Mouse (Mus musculus) E14TG2a.4 (cell line): ENCODE measurements around the gene En1.

Experiments
- H3K27me3 ChIP-seq: 2 replicates; pipeline ENCODE4 v1.6.1; 2014; ENCODE audit warnings: low read length, control low read depth; ENCODE audit not compliant: insufficient read depth
- H3K36me3 ChIP-seq: 2 replicates; pipeline ENCODE4 v1.6.1; 2014; ENCODE audit warnings: low read length, control low read depth; ENCODE audit not compliant: insufficient read depth
- H3K4me1 ChIP-seq: replicated peaks from 2 replicates; pipeline ENCODE4 v1.6.1; 2014; ENCODE audit warnings: low read depth, low read length, control low read depth
- H3K4me3 ChIP-seq: replicated peaks from 2 replicates; pipeline ENCODE4 v1.5.1; 2014; ENCODE audit warnings: mild to moderate bottlenecking, low read length
- H3K9me3 ChIP-seq: 2 replicates; pipeline ENCODE4 v1.6.1; 2014; ENCODE audit warnings: low read length, control low read depth
- CTCF ChIP-seq: conservative IDR thresholded peaks from 2 replicates; pipeline ENCODE4 v1.5.1; 2014; ENCODE audit warnings: low read length
- NANOG ChIP-seq: IDR thresholded peaks from 2 replicates; pipeline ENCODE4 v1.6.1; 2014; ENCODE audit warnings: borderline replicate concordance, low read length, mixed read lengths
- POU5F1 ChIP-seq: IDR thresholded peaks from 2 replicates; pipeline ENCODE4 v1.6.1; 2014; ENCODE audit warnings: low read length, borderline replicate concordance

Gene En1

DNA sequence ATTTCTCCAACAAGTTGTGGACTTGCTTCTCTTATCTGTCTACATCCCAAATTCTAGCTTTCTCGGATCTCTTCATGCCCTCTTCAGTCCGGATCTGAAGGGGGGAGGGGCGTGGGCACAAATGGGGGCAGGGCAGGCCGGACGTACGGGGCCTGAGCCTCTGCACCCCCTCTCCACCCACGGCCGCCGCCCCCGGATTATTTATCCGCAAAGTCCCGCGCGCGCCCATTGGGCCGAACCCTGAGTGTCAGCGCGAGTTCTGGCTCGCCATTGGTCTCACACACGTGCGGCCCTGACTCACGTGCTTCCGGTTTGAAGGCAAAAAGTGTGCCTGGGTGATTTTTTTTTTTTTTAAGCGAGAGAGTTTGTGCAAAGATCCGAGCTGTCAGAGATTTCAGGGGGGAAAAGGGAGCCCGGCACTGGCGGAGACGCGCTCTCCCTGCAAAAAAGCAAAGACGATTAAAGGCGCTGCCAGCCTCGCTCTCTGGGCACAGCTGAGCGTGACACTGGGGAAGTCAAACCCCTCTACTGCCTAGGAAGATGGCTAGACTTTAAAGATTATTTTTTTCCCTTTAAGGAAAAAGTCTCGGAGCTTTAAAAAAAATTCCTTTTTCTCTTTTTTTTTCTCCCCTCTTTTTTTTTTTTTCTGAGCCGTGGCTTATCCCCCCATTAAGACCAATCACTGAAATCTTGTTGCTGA lies at the start of gene En1:
Gene En1 (plus strand): TSS at position 388 of the 700 bp plus-strand sequence.
- Histone ChIP-seq H3K4me1 (peaks cover 64% of the 10 kb centered on the region), H3K36me3 (no peaks in the 10 kb centered on the region), H3K4me3 (peak within 1 kb of the TSS; percentile 61), H3K9me3 (peaks cover 11% of the 10 kb centered on the region), H3K27me3 (peaks cover 95% of the 10 kb centered on the region)
- TF ChIP-seq CTCF (no peak), POU5F1 (no peak), NANOG (no peak)

DNA sequence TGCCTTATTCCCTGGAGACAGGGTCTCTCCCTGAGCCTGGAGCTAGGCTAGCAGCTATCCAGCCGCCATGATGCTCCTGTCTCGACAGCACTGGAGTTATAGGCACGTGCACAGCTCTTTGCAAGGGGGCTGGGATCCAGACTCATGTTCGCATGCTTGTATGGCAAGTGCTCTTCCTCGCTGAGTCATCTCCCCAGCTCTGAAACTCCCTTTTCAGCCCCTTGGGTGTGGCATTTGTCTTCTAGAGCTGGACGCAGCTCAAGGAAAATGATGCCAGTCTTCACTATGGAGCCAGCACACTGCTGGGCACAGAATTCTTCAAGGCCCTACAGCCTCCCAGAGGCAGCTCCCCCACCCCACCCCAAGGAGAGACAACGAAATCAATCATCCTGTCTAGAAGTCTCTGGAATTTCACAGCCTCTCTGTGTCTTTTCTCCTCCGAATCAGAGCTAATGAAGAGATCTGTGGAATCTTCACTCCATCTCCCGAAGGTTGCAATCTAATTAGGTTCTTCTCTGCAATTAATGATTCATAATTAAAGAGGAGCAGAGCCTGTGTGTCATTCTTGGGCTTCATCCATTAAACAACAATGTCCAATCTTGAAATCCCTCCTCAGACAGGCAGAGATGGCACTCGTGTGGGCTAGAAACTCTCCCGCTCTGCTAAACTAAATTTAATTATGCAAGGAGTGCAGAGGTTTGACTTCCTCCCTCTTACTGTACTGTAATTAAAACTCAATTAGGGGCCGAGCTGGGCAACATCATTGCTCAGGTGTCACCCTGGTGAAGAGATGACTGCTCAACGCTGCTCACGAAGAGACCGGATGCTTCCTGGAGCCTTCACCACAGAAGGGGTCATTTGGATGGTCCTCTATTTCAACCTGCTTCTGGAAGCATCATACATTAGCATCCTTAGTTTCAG lies 45.0 kb upstream of the En1 start:
- TF ChIP-seq NANOG (no peak), CTCF (no peak), POU5F1 (no peak)
- no peaks in the 10 kb centered on the region for H3K36me3 ChIP-seq
- H3K4me1 ChIP-seq: no peaks in the 10 kb centered on the region
- H3K9me3 ChIP-seq: peaks cover under 1% of the 10 kb centered on the region
- no peak overlapping the region for H3K4me3 ChIP-seq
- H3K27me3 ChIP-seq: peaks cover 7% of the 10 kb centered on the region

DNA sequence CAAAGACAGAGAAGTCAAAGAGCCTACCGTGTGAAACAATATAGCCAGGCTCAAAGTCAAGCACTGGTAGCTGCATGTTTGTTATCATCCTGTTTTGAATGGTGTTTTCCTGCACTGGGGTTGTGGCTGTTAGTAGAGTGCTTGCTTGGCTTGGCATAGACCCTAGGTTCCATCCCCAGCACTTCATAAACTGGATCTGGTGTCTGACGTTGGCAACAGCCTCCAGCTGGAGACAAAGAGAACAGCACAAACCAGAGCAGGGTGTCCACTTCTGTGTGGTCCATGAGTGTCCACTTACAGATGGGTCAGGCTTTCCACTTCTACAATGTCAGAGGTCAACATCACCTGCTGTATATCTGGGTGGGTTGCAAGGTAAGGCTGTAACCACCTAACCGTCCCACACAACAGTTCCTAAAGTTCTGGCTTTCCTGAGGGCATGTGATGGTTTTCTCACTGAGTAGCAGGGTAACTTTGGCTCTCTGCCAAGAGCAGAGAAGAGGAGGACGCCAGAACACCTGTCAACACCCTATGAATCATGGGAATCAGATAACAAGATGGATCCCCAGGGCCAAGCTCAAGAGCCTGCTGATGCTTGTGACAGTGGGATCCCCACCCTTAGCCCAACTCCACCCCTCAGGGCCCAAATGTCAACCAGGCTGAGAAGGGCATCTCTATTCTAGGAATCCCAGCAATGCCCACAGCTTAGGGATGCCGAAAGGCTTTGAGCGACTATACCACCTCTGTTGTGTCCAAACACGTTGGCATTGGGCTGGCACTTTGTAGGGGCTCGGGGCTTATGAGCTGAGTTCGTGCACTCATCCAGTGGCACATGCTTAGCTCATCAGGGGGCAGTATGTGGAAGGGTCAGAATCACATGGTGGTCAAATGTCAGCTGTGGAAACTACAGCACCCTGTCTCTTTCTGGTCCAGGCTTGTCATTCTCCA lies 43.6 kb upstream of the En1 start:
- Histone ChIP-seq H3K4me3 (no peak overlapping the region), H3K9me3 (peaks cover 8% of the 10 kb centered on the region), H3K27me3 (peaks cover 3% of the 10 kb centered on the region; the same call in 1 of the 2 replicates), H3K36me3 (no peaks in the 10 kb centered on the region), H3K4me1 (no peaks in the 10 kb centered on the region)
- TF ChIP-seq POU5F1: no peak

DNA sequence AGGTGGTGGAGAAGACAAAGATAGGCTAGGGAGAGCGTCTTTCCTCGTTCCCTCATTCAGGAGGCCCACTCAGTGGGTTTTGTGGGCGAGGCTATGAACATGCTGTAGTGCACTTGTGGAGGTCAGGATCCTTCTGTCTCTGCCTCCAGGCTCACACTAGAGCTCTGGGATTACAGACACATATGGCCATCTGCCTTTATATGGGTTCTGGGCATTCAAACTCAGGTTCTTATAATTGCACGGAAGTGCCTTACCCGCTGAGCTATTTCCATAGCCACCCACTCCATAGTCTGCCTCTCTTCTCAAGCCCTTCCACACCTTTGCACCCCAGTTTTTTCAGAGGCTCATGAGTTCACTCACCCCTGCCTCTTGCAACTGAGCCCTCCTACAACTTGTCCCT lies 42.3 kb upstream of the En1 start:
- Histone ChIP-seq H3K27me3 (peaks cover 3% of the 10 kb centered on the region; the same call in 1 of the 2 replicates), H3K4me3 (no peak overlapping the region), H3K9me3 (peaks cover 8% of the 10 kb centered on the region), H3K4me1 (no peaks in the 10 kb centered on the region), H3K36me3 (no peaks in the 10 kb centered on the region)
- no peak for TF ChIP-seq NANOG
- TF ChIP-seq POU5F1: no peak
- no peak for TF ChIP-seq CTCF

DNA sequence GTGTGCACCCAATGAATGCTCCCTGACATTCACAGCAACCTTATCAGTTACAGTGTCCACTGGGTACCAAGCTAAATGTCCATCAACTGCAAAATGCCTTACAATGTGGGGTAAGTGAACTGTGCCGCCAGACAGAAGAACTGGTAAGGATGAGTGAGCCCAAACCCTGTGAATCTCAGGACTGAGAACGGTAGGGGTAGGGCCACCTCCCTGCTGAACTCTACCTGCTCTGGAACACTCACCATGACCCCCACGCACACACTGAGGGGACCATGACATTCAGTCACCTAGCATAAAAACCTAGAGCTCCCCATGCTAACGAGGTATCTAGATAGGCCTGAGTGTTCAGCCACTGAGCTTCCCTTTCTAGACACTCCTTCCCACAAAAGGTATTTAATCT lies 20.9 kb upstream of the En1 start:
- Histone ChIP-seq H3K27me3 (peaks cover 22% of the 10 kb centered on the region), H3K4me3 (no peak overlapping the region), H3K4me1 (0 out of 2 replicates have a peak, but pooled peaks cover 4% of the 10 kb centered on the region)

DNA sequence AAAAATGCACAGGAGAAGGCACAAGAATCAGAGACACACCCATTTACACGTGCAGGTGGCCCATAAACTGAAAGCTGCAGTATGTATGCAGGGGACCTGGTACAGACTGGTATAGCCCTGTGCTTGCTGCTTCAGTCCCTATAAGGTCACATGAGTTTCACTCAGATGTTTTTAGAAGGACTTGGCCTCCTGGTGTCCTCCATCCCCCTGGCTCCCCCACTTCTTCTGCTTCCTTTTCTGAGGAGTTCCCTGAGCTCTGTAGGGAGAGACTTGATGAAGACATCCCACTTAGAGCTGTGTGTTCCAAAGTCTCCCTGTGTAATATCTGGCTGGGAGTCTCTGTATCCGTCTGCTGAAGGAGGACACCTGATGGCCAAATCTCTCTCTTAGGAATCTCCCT lies 16.7 kb upstream of the En1 start:
- TF ChIP-seq NANOG (no peak), CTCF (no peak), POU5F1 (no peak)
- Histone ChIP-seq H3K27me3 (peaks cover 28% of the 10 kb centered on the region), H3K4me1 (peaks cover 14% of the 10 kb centered on the region), H3K4me3 (no peak overlapping the region), H3K36me3 (no peaks in the 10 kb centered on the region), H3K9me3 (no peaks in the 10 kb centered on the region)

More for the DNA sequence above, 20.9 kb upstream of the En1 start:
- peaks cover 20% of the 10 kb centered on the region for H3K9me3 ChIP-seq
- H3K36me3 ChIP-seq: no peaks in the 10 kb centered on the region
- TF ChIP-seq CTCF (no peak), NANOG (no peak), POU5F1 (no peak)

DNA sequence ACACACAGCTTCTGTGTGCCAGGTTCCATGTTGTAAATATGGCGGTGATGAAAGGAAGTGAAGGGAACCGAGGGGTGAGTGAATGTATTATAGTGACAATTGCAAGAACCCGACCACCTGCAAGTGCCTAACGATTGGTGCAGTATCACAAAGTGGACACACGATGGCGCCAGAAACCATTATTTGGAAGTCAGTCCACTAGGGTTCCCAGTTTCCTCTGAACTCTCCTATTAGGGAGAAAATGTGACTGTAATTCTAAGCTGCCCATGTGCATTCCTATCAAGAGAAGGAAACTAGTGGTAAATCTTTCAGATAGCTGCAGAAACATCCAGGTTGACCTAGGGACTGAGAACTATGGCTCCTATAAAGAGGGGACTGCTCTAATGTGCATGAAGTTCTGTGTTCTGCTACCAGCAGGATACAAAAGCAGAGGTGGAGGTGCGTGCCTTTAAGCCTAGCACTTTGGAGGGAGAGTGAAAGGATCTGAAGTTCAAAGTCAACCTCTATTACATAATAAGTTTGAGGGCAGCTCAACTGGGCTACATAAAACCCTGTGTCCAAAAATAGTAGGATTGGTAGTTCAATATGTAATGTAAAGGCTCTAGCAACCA lies 15.6 kb upstream of the En1 start:
- Histone ChIP-seq H3K36me3 (no peaks in the 10 kb centered on the region), H3K4me1 (peaks cover 23% of the 10 kb centered on the region), H3K27me3 (peaks cover 34% of the 10 kb centered on the region), H3K4me3 (no peak overlapping the region), H3K9me3 (no peaks in the 10 kb centered on the region)
- TF ChIP-seq NANOG (no peak), CTCF (peak; percentile 74)

DNA sequence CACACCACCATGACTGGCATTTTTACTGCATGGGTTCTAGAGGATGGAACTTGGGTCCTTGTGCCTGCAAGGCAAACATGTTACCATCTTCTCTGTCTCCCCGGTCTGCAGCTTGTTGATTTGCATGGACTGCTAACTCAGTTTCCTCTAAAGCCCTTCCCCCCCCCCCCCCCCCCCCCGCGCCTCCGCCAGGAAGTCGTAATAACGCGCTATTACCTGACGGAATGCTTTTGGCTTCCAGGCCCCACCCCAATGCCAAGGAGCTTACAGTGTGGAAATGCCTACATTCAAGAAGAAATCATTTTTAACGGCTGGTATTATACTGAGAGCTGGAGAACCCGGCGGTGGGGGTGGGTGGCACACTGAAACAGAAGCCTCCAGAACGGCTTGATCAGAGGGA lies 14.8 kb upstream of the En1 start:
- peaks cover 34% of the 10 kb centered on the region for H3K27me3 ChIP-seq

More for the DNA sequence above, 14.8 kb upstream of the En1 start:
- Histone ChIP-seq H3K4me3 (no peak overlapping the region), H3K9me3 (no peaks in the 10 kb centered on the region), H3K36me3 (no peaks in the 10 kb centered on the region), H3K4me1 (peaks cover 27% of the 10 kb centered on the region)
- TF ChIP-seq NANOG: no peak
- TF ChIP-seq POU5F1: no peak
- TF ChIP-seq CTCF: no peak
